Mouse (Mus musculus) bone marrow macrophage, adult 2 months (primary cell): Measurements from ENCODE around the gene Lst1. TPM values are rescaled to one million over a fixed set of nuclear protein-coding genes. Genes with fewer than 3 reads are reported as not detected.
A peak's percentile ranks its signal among the peaks of the same experiment; 100 is the strongest.

ENCODE experiments used
- H3K27ac ChIP-seq: 2 replicates; pipeline ENCODE4 v1.5.1; 2012; ENCODE audit warnings: low read depth, low read length; ENCODE audit not compliant: insufficient read depth
- H3K4me1 ChIP-seq: 2 replicates; pipeline ENCODE4 v1.6.1; 2012; ENCODE audit warnings: low read length; ENCODE audit not compliant: control insufficient read depth, insufficient read depth
- H3K4me3 ChIP-seq: 2 replicates; pipeline ENCODE4 v1.5.1; 2012; ENCODE audit warnings: mild to moderate bottlenecking, low read length, moderate library complexity; ENCODE audit not compliant: insufficient read depth
- CTCF ChIP-seq: IDR thresholded peaks from 2 replicates; pipeline ENCODE4 v1.5.1; 2012; ENCODE audit warnings: low read depth, mild to moderate bottlenecking, low read length, moderate library complexity
- POLR2A ChIP-seq: IDR thresholded peaks from 2 replicates; pipeline ENCODE4 v1.6.1; 2012; ENCODE audit warnings: mild to moderate bottlenecking, low read depth, low read length, borderline replicate concordance
- polyA plus RNA-seq: library from polyadenylated mRNA; stranded (reverse); fragments of >200 nt; gene quantifications from 2 replicates; pipeline ENCODE4 v1.2.4, GENCODE M21; 2012; ENCODE audit not compliant: missing spikeins, insufficient read depth, insufficient read length

Lst1 gene
- polyA plus RNA-seq, 1 experiment = 811 TPM

DNA sequence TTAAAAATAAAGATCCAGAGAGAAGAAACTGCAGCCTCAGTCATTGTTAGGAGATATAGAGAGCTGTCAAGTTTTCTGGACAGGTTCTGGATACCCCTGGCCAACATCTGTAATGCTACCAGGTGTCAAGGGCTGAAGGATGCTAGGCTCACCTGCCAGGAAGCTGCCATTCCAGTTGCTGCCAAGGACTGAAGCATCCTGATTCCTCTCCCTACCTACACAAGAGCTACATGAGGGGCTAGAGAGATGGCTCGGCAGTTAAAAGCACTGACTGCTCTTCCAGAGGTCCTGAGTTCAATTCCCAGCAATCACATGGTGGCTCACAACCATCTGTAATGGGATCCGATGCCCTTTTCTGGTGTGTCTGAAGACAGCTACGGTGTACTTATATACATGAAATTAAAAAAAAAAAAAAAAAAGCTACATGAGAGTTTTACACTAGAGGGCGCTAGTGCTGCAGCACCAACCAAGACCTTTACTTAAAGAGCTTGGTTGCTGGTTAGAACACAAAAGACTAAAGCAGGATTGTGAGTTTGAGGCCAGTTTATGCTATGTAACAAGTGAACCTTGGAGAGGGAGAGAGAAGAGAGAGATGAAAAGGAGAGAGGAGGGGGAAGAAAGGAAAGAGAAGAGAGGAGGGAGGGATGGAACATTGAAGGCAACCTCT, 19.6 kb downstream of the Lst1 start:
- TF ChIP-seq CTCF (no peak), POLR2A (no peak)
- peaks cover 35% of the 10 kb centered on the region for H3K4me1 ChIP-seq

DNA sequence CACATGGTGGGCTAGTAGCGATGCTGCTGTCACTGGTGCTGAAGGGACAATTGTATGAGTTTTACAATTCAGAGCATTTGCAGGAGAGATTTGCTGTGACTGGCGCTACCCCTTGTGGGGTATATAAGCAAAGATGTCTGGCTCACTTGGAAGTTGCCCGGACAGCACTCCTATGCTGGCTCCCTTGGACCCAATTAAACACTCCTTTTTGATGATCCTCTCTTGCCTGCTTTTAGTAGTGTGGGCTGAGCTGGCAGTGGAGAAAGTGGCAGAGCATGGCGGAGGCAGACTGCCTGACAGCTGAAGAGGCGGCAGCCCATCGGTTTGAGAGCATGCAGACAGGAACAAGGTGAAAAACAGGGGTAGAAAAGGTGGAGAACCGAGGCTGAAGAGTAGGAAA, 20.4 kb downstream of the Lst1 start:
- TF ChIP-seq CTCF (no peak), POLR2A (no peak)
- H3K27ac ChIP-seq = no peak overlapping the region
- H3K4me3 ChIP-seq = no peak overlapping the region

More for the DNA sequence above, 19.6 kb downstream of the Lst1 start:
- H3K4me3 ChIP-seq = no peak overlapping the region
- no peak overlapping the region for H3K27ac ChIP-seq

DNA sequence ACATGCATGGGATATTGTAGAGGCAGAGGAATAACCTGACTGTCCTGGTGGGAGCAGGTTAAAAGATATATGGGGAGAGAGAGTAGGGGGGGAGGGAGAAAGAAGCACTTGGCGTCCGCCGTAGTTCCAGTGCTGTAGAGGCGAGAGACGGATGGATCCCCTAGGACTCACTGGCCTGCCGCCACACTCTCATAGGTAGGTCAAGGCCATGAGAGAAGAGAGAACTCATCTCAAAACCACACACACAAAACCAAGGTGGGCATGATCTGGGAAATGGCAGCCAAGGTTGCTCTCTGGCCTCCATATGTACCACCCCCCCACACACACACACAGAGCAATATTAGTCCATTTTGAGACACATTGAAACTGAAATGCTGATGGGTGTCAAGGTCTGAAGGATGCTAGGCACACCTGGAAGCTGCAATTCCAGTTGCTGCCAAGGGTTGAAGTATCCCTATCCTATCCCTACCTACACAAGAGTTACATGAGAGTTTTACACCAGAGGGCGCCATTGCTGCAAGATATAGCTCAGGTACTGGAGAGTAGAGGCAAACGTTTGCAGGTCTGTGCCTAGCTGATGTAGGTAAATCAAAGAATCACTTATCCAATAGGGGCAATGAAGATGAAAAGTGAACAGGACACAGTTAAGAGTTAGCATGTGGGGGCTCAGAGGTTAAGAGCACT, 21.7 kb downstream of the Lst1 start:
- Histone ChIP-seq H3K4me1 (peaks cover 26% of the 10 kb centered on the region), H3K4me3 (no peak overlapping the region), H3K27ac (no peak overlapping the region)
- no peak for TF ChIP-seq CTCF
- TF ChIP-seq POLR2A = no peak

More for the DNA sequence above, 20.4 kb downstream of the Lst1 start:
- H3K4me1 ChIP-seq = peaks cover 29% of the 10 kb centered on the region

DNA sequence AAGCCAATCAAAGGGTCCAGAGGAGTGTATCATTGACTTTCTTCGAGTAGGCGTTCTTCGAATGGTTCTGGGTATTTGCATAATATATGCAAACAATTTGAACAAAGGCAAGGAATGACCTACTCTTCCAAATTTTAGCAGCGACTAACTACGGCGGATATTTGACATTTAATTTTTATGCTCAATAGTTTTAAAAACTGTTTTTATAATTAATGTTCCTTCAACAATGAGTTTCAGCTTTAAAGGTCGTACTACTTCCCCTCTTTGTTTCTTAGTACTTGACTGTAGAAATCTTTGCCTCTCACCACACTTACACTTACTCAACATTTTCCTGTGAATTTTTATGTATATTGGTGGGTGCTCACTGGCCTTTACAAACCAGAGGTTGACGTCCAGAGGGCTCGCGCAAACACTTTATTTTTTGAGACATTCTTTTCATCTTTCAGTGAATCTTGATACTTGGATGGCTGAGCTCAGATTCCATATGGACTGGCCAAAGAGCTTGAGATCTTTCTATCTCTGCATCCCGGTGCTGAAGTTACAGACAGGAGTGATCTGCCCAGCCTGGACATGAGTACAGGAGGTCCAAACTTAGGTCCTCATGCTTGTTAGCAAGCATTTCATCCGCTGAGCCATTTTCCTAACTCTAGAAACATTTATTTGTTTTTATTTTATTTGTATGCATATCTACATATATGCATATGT, 22.6 kb downstream of the Lst1 start:
- peaks cover 18% of the 10 kb centered on the region for H3K4me1 ChIP-seq
- H3K4me3 ChIP-seq = peak overlapping the region; percentile 67
- peak overlapping the region; percentile 76 for H3K27ac ChIP-seq
- TF ChIP-seq POLR2A (no peak), CTCF (no peak)

DNA sequence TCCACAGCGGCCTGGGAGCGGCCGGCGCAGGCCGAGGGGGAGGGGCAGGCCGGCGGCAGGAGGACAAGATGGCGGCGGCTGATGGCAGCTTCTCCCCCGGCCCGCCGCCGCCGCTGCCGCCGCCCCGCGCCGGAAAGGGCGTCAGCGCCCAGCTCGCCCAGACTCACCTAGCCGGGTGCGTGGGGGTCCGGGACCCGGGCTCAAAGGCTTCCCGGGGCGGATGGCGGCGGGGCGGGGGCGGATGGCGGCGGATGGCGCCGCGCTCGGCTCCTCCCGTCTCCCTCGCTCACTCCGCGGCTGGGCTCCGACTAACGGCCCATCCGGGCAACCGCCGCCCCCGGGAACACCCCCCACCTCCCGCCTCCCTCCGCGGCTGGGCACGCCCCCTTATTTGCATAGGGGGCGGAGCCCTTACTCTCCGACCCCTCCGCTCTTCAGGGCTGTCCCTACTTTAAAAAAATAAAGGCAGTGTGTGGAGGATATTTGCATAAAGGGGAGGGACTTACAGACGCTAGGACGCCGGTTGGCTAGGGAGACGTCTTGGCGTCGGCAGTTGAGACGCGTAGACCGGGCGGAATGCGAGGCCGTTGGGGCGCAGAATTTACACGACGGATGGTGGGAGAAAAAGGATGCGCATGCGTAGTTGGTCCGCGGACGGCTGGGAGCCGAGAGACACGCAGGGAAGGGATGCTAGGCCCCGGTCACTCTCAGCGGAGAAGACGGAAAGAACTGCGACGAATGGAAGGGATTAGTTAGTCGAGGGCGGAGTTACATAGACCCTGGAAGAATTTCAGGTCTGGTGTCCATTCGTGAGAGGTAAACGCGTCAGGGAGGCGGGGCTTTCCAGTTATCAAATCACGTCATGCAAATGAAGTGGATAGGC, 23.4 kb downstream of the Lst1 start, which contains the start of gene Prrc2a:
Prrc2a (minus strand) TSS at position 330 of the 883 bp plus-strand sequence.
- 0 out of 2 replicates have a peak, but pooled peaks have one; percentile 57 for TF ChIP-seq POLR2A
- no peak for TF ChIP-seq CTCF
- peaks cover 18% of the 10 kb centered on the region for H3K4me1 ChIP-seq
- H3K4me3 ChIP-seq = peak within 1 kb of the TSS; percentile 77
- H3K27ac ChIP-seq = peak within 1 kb of the TSS; percentile 87

DNA sequence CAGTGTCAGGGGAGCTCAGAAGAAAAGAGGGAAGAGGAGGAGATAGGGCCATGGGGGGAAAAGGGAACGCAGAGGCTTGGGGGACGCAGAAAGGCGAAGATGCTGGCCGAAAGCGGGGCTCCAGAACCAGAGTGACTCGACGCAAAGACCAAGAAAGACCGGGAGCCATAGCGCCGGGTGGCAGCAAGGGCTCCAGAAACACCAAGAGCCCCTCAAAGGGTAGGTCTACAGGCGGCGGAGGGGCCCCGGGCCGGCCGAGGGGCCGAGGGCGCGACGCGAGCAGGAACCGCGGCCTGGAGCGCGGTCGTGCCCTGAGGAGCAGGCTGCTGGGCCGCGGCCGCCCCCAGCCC, 24.0 kb downstream of the Lst1 start:
- Histone ChIP-seq H3K4me1 (peaks cover 18% of the 10 kb centered on the region), H3K27ac (peak overlapping the region; percentile 87), H3K4me3 (peak overlapping the region; percentile 77)
- TF ChIP-seq CTCF (no peak), POLR2A (no peak)

DNA sequence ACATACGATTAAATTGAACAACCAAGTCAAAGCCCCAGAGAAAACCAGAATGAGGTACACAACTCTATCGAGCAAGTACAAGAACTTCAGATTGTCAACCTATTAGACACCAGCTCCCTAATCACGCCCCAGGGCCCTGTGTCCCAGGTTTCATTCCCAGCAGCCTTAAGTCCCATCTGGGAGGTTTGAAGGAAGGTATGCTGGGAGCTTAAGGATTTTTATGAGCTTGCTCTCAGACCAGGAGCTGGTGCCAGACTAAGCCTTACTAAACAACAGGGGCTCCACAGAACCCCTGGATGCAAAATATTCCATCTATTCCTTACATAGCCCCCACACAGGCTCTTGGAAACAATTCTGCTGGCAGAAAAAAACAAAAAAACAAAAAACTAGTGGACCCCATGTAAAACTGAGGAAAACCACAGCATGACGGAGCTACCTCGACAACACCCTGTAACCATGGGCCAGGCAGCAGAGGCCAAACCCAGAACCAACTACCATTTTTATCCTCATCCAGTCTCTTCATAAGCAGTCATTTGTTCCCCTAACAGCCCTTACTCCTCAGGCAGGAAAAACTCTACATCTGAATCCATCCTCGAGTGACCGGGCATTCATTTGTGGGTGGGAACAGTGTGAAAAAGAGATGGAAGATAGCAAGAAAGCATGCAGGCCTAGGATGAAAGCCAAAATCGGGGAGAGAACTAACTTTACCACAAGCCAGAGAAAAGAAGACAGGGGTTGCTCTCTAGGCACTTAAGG, 24.7 kb downstream of the Lst1 start:
- H3K4me1 ChIP-seq = peaks cover 16% of the 10 kb centered on the region
- H3K4me3 ChIP-seq = peak overlapping the region; percentile 77
- H3K27ac ChIP-seq = peak overlapping the region; percentile 87
- TF ChIP-seq CTCF = no peak
- TF ChIP-seq POLR2A = no peak

DNA sequence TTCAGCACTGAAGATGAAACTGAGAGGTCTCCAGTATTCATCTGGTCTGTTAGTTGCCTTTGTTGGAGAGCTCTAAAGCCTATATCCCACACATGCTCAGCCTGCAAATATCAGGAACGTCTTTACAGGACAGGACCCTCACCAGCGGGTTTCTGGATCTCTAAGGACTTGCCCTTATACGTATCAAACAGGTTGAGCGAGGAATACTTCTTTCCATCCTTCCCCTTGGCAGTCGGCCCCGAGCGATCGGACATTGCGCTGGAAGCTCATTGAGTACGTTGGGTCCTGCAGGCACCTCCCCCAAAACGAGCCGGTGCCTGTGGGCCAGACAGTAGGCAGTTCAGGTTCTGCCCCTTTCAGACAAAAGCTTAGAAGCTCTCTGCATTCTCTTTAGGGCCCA, 25.5 kb downstream of the Lst1 start:
- TF ChIP-seq CTCF (no peak), POLR2A (no peak)
- peaks cover 16% of the 10 kb centered on the region for H3K4me1 ChIP-seq
- no peak overlapping the region for H3K27ac ChIP-seq
- H3K4me3 ChIP-seq = peak overlapping the region; percentile 77
